Mouse (Mus musculus) testis, postnatal 14 days (tissue): ENCODE data around the gene Mcfd2.
"Not testable (repeated sequence)": the region's sequence is repeated elsewhere in the genome, so short reads cannot be mapped to it uniquely, and the experiment has no call there.

ENCODE experiments used
- DNase-seq: peaks from one replicate; pipeline ENCODE4 v3.0.0; 2021; ENCODE audit warnings: low spot score

The Mcfd2 gene

DNA sequence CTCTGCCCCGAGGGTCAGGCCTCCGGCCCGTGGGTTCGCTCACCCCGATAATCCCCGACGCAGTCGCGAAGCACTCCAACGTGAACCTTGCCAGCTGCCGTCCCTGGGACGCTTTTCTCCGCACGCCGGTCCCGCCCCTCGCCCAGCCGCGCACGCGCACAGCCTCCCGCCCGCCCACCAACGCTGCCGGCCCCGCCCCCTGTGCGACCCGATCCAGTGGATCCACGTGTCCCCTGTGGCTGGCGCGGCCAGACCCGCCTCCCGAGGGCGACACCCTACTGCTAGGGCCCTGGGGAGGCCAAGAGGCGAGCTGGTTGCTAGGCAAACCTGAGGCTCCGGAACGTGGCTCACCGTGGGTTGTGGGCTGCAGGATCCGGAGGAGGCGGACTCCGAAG lies at the start of gene Mcfd2:
Gene Mcfd2, minus strand, starts transcription at position 144 of the 395 bp plus-strand sequence.
- DNase-seq = peak; percentile 94

GRCm38 (mm10) chr17:87315021-87315531 lies 49.3 kb upstream of the Mcfd2 start:
- DNase-seq = peak; percentile 78

DNA sequence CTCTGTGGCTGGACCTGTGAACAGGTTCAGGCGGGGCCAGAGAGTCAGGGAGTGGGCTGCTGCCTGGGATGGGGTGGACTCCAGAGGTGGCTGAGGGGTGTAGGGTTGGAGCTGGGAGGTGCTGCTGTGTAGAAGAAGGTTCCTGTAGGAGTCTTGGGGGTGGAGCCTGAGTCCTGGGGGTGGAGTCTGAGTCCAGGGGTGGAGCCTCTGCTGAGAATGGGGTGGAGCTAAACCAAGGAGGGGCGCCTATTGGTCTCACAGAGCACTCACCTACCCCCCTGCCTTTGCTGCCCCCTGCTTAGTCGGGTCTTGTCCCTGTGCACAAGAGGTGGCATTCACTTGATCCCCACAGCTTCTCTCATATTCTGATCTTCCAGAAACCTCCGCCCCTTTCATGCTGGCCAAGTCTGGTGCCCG lies 48.8 kb upstream of the Mcfd2 start:
- DNase-seq = no peak

- no peak for DNase-seq
Measured at GRCm38 (mm10) chr17:87314121-87314520, 48.4 kb upstream of the Mcfd2 start.

- no peak for DNase-seq
Measured at GRCm38 (mm10) chr17:87312924-87313870, 47.5 kb upstream of the Mcfd2 start.

DNA sequence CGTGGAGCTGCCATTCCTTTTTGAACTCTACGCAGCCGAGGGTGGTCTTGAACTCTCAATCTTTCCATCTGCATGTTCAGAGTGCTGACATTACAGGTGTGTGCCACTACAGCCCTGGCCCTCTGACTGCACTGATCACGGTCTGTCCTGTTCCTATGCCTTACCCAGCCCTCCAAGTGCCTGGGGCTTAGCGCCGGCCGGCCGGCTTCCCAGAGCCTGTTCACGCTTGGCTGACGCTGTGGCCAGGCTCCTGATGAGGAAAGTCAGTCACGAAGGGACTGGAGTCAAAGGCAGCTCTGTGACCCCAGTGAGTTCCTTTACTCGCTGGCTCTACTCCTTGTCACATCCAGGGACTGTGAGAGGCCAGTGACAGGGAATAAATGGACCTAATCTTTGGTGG lies 46.6 kb upstream of the Mcfd2 start:
- no peak for DNase-seq

GRCm38 (mm10) chr17:87310497-87310896 lies 44.8 kb upstream of the Mcfd2 start:
- DNase-seq = no peak

DNA sequence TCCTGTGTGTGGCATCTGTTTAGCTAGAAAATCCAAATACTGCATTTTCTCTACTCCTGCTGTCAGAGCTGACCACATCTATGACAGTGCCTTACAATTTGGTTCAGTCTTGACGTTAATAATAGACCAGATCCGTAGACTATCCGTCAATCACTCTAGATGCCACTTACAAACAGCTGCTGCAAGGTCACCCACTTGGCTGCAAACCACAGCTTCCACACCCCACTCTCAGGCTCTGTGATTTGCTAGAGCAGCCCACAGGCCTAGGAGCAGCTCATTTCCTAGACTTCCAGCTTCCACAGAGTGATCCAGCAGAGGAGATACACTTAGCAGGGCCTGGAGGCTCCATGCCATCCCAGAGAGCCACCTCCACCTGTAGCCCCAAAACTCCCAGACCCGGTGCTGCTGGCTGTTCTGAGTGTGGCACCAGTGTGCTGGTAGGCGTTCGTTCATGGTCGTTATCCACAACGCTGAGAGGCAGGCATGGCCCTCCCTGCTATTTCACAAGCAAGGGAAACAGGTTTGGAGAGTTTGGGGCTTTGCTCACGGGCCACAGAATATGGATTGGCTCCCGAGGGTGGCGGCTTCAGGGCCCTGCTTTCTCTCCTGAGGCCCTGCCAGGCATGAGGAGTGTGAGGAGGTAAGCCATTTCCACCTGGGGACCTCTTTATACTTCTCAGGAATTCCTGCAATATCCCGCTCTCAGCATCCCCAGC lies 43.5 kb upstream of the Mcfd2 start:
- no peak for DNase-seq

DNA sequence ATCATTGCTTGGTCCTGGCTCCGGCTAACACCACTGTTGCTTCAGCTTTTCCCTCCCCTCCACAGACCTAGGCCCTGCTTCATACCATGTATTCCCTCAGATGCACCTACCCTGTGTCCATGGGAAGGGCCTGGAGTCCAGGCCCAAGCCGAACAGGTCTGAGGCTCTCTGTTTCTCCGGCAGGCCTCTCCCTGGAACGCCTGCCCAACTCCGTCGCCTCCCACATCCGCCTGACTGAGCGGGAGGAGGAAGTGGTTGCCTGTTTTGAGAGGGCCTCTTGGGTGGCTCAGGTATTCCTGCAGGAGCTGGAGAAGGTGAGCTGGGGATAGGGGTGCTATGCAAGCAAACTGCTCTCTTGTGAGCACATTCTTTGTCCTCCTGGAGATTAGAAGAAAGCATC lies 41.0 kb upstream of the Mcfd2 start:
- DNase-seq = no peak

DNA sequence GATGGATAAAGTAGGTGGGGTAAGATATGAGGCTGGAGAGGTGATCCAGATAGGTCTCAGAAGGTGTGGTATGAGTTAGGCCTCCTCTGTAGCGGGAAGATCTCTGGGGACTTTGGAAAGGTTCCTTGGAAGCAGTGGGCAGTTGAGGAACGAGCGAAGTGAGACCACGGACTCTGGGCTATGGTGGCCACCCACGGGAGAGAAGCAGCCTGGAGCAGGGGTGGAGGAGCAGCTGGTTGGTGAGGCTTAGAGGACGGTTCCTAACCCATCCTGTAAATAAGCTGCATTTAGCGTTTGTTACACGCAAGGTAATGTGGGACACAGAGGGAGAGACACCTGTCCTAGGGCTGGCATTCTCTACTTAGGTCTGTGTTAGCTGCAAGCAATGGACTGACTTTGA lies 39.3 kb upstream of the Mcfd2 start:
- DNase-seq = no peak

DNA sequence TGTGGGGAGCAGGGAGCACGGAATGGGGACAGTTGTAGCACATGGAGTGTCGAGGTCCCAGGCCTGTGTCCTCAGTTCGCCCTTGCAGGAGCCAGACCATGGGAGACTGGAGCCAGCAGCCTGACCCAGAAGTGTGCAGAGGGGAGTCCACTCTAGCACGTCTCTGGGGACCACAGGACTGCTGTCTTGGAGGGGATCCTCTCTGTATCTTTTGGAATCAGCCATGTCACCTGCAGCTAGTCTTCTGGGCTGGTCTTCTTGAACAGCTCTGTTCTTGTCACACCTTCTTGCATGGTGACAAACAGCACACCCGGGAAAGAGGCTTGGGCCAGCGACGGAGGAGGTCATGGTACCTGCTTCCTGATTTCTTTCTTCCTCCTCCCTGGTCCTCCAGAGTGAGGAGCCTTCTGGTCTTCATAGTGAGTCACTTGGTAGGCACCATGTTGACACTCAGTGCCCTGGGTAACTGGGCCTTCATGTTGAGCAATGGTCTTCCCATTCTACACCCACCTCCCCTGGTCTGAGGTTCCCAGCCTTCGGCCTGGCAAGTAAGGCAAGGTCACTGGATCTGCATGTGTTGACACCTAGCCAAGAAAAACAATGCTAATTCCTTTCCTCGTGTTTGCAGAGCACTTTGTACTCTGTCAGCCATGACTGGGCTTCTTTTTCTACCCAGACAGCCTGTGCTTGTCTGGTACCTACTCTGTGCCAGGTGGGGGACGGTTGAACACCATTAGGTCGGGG lies 38.6 kb upstream of the Mcfd2 start:
- DNase-seq = no peak

GRCm38 (mm10) chr17:87302014-87302794 lies 36.5 kb upstream of the Mcfd2 start:
- DNase-seq = no peak

DNA sequence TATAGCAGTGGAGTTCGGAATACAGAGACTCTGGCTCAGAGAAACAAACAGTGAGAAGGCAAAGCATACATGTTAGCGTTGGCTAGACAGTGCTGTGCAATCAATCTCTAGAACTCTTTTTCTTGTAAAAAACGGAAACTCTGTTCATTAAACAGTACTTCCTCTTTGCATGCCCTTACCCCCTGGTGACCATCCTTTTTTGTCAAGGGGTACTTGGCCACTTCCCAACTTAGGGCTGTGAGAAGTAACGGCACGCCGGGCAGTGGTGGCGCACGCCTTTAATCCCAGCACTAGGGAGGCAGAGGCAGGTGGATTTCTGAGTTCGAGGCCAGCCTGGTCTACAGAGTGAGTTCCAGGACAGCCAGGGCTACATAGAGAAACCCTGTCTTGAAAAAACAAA lies 35.9 kb upstream of the Mcfd2 start:
- not testable (repeated sequence) for DNase-seq

DNA sequence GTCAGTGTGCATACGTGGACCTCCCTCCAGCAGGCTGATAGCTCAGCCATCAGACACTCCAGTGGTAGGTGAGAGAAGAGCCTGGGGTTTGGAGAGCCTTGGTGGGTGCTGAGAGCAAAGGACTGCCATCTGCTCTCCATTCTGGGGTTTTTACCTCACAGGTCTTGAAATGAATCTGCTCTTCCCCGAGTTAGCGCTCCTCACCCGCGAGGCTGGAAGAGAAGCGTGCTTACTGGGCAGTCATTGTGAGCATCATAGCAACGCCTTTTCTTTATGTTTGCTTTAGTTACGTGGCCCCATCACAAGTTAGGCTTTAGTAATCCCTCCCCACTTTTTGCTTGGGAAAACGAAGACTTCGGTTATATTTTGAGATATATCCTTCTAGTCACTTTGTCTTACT lies 34.6 kb upstream of the Mcfd2 start:
- DNase-seq = no peak

- no peak for DNase-seq
Measured at GRCm38 (mm10) chr17:87298944-87299343, 33.2 kb upstream of the Mcfd2 start.

- not testable (repeated sequence) for DNase-seq
Measured at GRCm38 (mm10) chr17:87296701-87297100, 31.0 kb upstream of the Mcfd2 start.

DNA sequence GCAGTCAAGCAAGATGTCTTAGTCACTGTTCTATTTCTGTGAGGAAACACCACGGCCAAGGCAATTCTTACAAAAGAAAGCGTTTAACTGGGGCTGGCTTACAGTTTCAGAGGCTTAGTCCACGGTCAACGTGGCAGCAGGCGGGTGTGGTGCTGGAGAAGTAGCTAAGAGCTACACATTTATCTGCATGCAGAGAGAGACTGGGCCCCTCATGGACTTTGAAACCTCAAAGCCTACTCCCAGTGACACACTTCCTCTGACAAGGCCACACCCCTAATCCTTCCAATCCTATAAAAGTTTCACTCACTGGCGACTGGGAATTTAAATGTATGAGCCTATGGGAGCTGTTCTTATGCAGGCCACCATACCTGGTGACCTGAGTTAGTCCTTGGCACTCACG lies 30.0 kb upstream of the Mcfd2 start:
- DNase-seq = no peak

DNA sequence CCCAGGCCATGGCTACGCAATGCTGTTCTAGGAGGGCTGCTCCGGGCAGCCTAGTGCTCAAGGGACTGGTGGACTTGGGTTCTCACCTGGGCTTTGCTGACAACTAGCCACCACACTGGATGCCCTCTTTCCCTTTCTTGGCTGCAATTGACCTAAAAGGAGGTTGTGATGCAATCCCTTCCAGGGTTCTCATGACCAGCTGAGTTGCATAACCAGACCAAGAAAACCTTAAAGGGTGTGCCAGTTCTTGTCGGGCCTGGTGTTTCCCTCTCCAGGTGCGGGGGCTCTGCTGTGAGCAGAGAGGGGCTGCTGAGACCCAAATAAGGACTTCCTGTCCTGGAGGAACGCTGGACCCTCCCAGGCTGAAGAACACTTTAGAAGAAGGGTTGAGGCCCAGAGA lies 27.4 kb upstream of the Mcfd2 start:
- no peak for DNase-seq

- DNase-seq = no peak
Measured at GRCm38 (mm10) chr17:87291782-87292181, 26.0 kb upstream of the Mcfd2 start.

- DNase-seq = no peak
Measured at GRCm38 (mm10) chr17:87291037-87291436, 25.3 kb upstream of the Mcfd2 start.

GRCm38 (mm10) chr17:87289367-87289766 lies 23.6 kb upstream of the Mcfd2 start:
- no peak for DNase-seq
